Mouse (Mus musculus) stomach, embryonic 14.5 days (tissue): ENCODE measurements around the gene Myo9b. TPM values are rescaled to one million over a fixed set of nuclear protein-coding genes. Genes with fewer than 3 reads are reported as not detected.
"Not testable (repeated sequence)": the region's sequence is repeated elsewhere in the genome, so short reads cannot be mapped to it uniquely, and the experiment has no call there.

Source experiments
- ATAC-seq: fragments of 200-750 bp; cut with Nextera tagmentation; 2 replicates; pipeline ENCODE4 v1.8.0; 2017; ENCODE audit warnings: low read depth, moderate TSS enrichment; ENCODE audit not compliant: insufficient number of reproducible peaks, insufficient read depth, low FRiP score
- H3K27ac ChIP-seq: fragments of 300-500 bp; sonication (generic); 2 replicates; pipeline ENCODE4 v1.5.1; 2014; ENCODE audit warnings: mild to moderate bottlenecking, low read length, moderate library complexity, mixed read lengths
- H3K27me3 ChIP-seq: fragments of 300-500 bp; sonication (generic); 2 replicates; pipeline ENCODE4 v1.6.1; 2014; ENCODE audit warnings: low read length, control low read depth, mixed read lengths; ENCODE audit not compliant: control insufficient read depth, insufficient read depth
- H3K36me3 ChIP-seq: fragments of 300-500 bp; sonication (generic); 2 replicates; pipeline ENCODE4 v1.6.1; 2014; ENCODE audit warnings: mild to moderate bottlenecking, control low read depth, low read length, moderate library complexity, mixed read lengths; ENCODE audit not compliant: control insufficient read depth, insufficient read depth
- H3K4me1 ChIP-seq: fragments of 300-500 bp; sonication (generic); 2 replicates; pipeline ENCODE4 v1.6.1; 2014; ENCODE audit warnings: low read length, control low read depth, mixed read lengths; ENCODE audit not compliant: control insufficient read depth, insufficient read depth
- H3K4me2 ChIP-seq: fragments of 300-500 bp; sonication (generic); replicated peaks from 2 replicates; pipeline ENCODE4 v1.6.1; 2014; ENCODE audit warnings: low read depth, low read length, control low read depth
- H3K4me3 ChIP-seq: fragments of 300-500 bp; sonication (generic); 2 replicates; pipeline ENCODE4 v1.5.1; 2014; ENCODE audit warnings: low read depth, low read length, control low read depth
- H3K9ac ChIP-seq: fragments of 300-500 bp; sonication (generic); replicated peaks from 2 replicates; pipeline ENCODE4 v1.6.1; 2014; ENCODE audit warnings: low read depth, mild to moderate bottlenecking, control low read depth, low read length, moderate library complexity, mixed read lengths
- H3K9me3 ChIP-seq: fragments of 300-500 bp; sonication (generic); 2 replicates; pipeline ENCODE4 v1.6.1; 2016; ENCODE audit warnings: low read depth, low read length, control low read depth; ENCODE audit not compliant: control insufficient read depth
- WGBS: fragments of 180-500 bp; shearing (Covaris S2); extraction: QIAGEN DNeasy Blood & Tissue Kit; methylation state at CpG from one replicate; pipeline ENCODE4 v1.1.7; 2014; 5-methylcytosine and 5-hydroxymethylcytosine counted together
- polyA plus RNA-seq: library from polyadenylated mRNA; unstranded; fragments of >200 nt; fragmentation: Nextera tagmentation; extraction: Ambion mirVana; gene quantifications from 2 replicates; pipeline ENCODE4 v1.2.1, GENCODE M21; 2014

Gene Myo9b
- polyA plus RNA-seq, result 22.5 and 23.8 TPM in 2 replicates

DNA sequence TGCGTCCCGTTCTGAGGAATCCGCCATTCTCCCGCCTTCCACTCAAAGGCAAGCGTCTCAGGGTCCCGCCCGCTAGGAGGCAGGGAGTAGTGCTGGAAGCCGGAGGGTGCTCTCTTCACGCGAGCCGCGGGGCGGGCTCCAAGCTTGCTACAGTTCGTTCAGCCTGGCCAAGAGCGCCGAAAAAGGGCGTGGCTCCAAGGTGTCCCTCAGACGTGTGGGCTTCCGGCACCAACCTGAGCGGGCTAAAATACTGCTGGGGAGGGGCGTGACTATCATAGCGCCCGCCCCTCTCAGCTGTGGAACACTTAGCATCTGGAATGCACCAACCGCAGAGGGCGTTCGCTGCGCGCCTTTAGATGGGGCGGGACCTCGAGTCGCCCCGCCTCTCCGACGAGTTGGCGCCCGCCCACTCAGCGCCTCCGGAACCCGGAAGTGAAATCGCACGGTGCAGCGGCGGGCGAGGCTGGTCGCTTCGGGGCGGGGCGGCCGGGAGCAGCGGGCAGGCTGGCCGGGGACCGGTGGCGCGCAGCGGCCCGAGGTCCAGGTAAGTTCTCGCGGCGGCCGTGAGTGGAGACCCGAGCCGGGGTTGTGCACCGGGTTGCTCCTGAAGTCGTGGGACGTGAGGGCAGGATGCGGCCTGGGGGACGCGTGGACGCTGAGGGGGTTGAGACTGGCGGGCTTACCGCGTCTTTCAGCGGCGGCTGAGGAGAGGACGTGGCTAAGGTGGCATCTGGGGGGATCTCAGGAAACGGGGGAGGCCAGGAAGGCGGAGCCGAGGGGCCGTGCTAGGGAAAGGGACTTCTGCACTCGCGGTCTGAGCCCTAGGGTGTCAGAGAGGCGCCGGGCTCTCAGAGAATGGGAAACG lies at the start of gene Myo9b, which contains the start of gene Haus8:
Gene Myo9b (plus strand): TSS at position 429 of the 865 bp plus-strand sequence.
Gene Haus8 (minus strand): TSS at position 649 of the 865 bp plus-strand sequence.
- peak within 1 kb of the TSS; percentile 81 for H3K27ac ChIP-seq
- H3K9me3 ChIP-seq, result no peaks in the 10 kb centered on the region
- under 1% methylated on average over 84 of the region's 84 CpGs for WGBS
- H3K4me3 ChIP-seq, result peak within 1 kb of the TSS; percentile 73
- H3K27me3 ChIP-seq, result no peaks in the 10 kb centered on the region
- peak; percentile 99 for ATAC-seq
- H3K4me2 ChIP-seq, result peak within 1 kb of the TSS; percentile 63
- no peaks in the 10 kb centered on the region for H3K36me3 ChIP-seq
- peak within 1 kb of the TSS; percentile 60 for H3K9ac ChIP-seq
- peaks cover 10% of the 10 kb centered on the region for H3K4me1 ChIP-seq

DNA sequence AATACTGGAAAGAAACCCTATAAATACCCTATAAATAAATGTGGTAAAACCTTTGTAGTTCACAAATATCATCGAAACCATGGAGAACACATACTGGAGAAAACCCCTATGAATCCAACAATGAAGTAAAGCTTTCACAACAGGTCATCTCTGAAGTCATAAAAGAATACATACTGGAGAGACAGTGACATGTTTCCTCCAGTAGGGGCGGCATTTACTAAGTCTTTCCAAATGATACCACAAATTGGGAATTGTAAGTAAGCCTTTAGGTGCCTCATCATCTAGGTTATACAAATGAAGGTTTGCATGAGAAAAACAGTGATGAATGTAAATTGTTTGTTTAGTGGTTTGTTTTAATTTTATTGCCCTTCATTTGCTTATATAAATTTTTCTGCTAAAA lies 48.0 kb upstream of the Myo9b start:
- WGBS, result 44% methylated on average over 2 of the region's 2 CpGs
- Histone ChIP-seq H3K9me3 (no peaks in the 10 kb centered on the region), H3K4me3 (no peak overlapping the region)

DNA sequence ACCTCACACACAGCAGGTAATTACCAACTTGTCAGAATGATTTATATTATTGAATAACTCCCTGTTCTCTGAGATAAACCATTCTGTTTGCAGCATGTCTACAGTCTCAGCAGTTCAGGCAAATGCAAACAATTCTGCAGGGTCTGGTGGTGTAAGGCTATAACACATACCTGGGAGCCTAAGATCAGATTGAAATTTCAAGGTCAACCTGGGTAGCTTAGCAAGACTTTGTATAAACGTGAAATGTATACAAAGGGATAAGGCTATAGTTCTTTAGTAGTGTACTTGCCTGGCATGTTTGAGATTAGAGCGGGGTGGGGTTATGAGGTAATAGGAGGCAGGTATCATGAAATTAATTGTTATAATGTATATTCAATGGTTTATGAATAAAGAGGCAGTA lies 29.8 kb upstream of the Myo9b start:
- Histone ChIP-seq H3K9me3 (no peaks in the 10 kb centered on the region), H3K4me1 (no peaks in the 10 kb centered on the region), H3K27me3 (no peaks in the 10 kb centered on the region), H3K4me3 (no peak overlapping the region), H3K4me2 (no peak overlapping the region), H3K36me3 (no peaks in the 10 kb centered on the region), H3K27ac (no peak overlapping the region), H3K9ac (no peak overlapping the region)
- WGBS, result 50% methylated on average over 2 of the region's 2 CpGs
- peak; percentile 74; the same call in 1 of the 2 replicates for ATAC-seq

More for the DNA sequence above, 48.0 kb upstream of the Myo9b start:
- no peak for ATAC-seq
- H3K4me2 ChIP-seq, result no peak overlapping the region
- H3K27me3 ChIP-seq, result no peaks in the 10 kb centered on the region
- no peaks in the 10 kb centered on the region for H3K36me3 ChIP-seq
- H3K9ac ChIP-seq, result no peak overlapping the region
- H3K4me1 ChIP-seq, result no peaks in the 10 kb centered on the region
- H3K27ac ChIP-seq, result no peak overlapping the region

DNA sequence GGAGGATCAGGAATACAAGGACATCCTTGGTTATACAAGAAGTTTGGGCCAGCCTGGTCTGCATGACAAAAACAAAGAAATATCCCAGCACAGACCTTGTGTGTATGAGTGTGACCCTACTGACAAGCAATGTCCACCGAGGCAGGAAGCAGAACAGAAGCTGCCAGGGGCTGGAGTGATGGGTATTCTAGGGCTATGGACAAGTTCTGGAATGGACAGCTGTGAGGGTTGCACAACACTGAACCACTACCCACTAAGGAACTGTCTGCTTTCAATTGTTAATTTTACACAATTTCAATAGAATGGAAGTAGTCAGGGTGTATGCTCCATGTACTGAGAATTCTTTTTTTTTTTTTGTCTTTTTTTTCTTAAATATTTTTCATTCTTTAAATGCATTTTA lies 24.3 kb upstream of the Myo9b start:
- no peaks in the 10 kb centered on the region for H3K9me3 ChIP-seq
- H3K4me1 ChIP-seq, result no peaks in the 10 kb centered on the region
- ATAC-seq, result no peak
- H3K9ac ChIP-seq, result no peak overlapping the region
- H3K27me3 ChIP-seq, result no peaks in the 10 kb centered on the region
- H3K27ac ChIP-seq, result no peak overlapping the region
- H3K36me3 ChIP-seq, result no peaks in the 10 kb centered on the region
- WGBS, result 94% methylated on average over 1 of the region's 1 CpGs
- no peak overlapping the region for H3K4me3 ChIP-seq
- H3K4me2 ChIP-seq, result no peak overlapping the region

DNA sequence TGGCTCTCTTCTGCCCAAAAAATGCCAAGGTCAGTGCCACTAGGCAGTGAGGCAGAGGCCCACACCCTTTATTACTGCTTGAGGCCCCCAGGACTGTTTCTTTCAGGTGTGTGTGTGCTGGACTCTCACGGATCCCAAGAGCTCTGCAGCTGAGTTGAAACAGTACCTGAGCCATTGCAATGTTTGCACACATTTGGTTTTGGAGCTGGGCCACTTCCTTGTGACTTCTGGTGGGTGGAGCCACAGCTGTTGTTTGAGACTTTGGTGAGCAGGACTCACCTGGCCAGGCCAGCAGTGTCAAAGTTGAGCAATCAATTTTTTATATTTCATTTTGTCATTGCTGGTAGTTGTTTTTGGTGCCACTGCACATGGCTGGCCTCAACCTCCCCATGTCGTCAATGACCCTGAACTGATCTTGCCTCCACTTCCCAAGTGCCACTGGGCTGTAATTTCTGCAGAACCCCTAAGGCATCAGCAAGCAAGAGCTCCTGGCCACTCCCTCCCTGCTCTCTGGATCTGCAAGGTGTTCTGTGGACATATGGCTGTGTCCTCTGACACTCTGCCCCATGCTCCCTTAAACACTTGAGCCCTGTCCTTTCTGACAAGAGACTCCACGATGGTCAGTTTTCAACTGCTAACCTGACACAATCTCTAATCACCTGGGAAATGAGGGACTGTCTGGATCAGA lies 15.8 kb upstream of the Myo9b start:
- Histone ChIP-seq H3K27me3 (no peaks in the 10 kb centered on the region), H3K36me3 (peaks cover 4% of the 10 kb centered on the region; the same call in 1 of the 2 replicates), H3K9me3 (no peaks in the 10 kb centered on the region), H3K4me1 (no peaks in the 10 kb centered on the region), H3K4me3 (no peak overlapping the region), H3K4me2 (no peak overlapping the region), H3K27ac (no peak overlapping the region), H3K9ac (no peak overlapping the region)
- 83% methylated on average over 3 of the region's 3 CpGs for WGBS
- no peak for ATAC-seq

DNA sequence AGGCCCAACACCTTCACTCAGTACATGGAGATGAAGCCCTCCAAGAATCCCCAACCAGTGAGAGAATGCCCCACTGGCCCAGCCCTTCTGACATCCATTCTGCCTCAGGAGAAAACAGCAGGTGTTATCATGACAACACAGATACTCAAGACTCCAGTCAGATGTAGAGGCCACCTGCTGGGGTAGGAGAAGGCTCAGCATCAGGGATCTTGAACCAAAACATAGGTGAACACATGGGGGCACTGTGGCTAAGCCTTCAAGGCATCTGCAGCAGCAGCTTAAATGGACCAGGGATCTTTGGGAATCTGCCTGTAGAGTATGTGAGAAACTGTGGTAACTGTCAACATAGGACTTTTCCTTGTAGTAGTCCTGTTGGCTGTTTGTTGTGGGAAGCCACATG lies 11.3 kb upstream of the Myo9b start:
- H3K4me1 ChIP-seq, result no peaks in the 10 kb centered on the region
- H3K9ac ChIP-seq, result no peak overlapping the region
- no peaks in the 10 kb centered on the region for H3K9me3 ChIP-seq
- no peak overlapping the region for H3K27ac ChIP-seq
- no peak overlapping the region for H3K4me3 ChIP-seq
- no peak overlapping the region for H3K4me2 ChIP-seq
- H3K27me3 ChIP-seq, result no peaks in the 10 kb centered on the region
- no peak for ATAC-seq
- no peaks in the 10 kb centered on the region for H3K36me3 ChIP-seq

DNA sequence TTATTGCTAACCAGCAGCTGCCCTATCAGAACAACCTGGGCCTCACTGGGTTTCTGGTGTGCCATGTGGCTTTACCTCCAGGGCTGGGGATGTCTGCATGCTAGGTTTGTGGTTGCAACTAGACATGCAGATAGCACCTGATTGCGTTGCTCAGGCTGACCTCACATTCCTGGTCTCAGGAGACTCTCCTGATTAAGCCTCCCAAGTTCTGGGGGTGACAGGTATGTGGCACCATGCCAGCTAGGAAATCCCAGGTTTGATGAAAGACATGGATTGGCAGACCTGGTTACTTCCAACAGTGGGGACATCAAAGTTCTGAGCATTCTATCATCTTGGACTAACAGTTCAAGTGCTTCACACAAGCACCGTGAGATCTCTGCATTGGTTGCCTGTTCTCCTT lies 4.8 kb upstream of the Myo9b start:
- no peaks in the 10 kb centered on the region for H3K27me3 ChIP-seq
- H3K36me3 ChIP-seq, result no peaks in the 10 kb centered on the region
- H3K9ac ChIP-seq, result no peak overlapping the region
- WGBS, result 100% methylated on average over 2 of the region's 2 CpGs
- H3K4me1 ChIP-seq, result no peaks in the 10 kb centered on the region; the same call in 1 of the 2 replicates
- ATAC-seq, result no peak
- H3K4me3 ChIP-seq, result no peak overlapping the region
- no peak overlapping the region for H3K27ac ChIP-seq
- H3K4me2 ChIP-seq, result no peak overlapping the region
- H3K9me3 ChIP-seq, result no peaks in the 10 kb centered on the region

DNA sequence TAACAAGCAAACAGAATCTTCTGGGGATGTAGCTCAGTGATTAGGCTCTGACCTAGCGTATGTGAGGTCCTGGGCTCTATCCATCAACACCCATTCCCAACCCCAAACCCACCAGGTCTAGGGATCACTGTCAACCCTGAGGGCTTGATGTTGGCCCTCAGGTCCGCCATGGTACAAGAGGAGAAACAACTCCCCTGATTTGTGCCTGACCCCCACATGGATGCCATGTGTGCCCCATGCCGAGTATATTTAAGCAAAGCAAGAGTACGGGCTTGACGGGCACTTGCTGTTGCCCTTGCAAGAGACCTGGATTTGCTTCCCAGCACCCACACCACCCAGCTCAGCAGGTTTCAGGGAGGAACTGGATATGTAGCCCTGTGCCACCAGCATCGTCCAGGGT lies 4.2 kb upstream of the Myo9b start:
- WGBS, result 98% methylated on average over 5 of the region's 6 CpGs
- H3K9me3 ChIP-seq, H3K4me2 ChIP-seq, H3K9ac ChIP-seq, H3K36me3 ChIP-seq, ATAC-seq, H3K27me3 ChIP-seq, H3K4me1 ChIP-seq, H3K27ac ChIP-seq, H3K4me3 ChIP-seq: not testable (repeated sequence)
